Mouse (Mus musculus): ENCODE data around the gene Atp5e. TPM values are rescaled to one million over a fixed set of nuclear protein-coding genes. Genes with fewer than 3 reads are reported as not detected.
A peak's percentile ranks its signal among the peaks of the same experiment; 100 is the strongest.

Gene Atp5e
- polyA plus RNA-seq (2015; fragmentation: Nextera tagmentation; extraction: Ambion mirVana): 759 and 851 TPM in 2 replicates

DNA sequence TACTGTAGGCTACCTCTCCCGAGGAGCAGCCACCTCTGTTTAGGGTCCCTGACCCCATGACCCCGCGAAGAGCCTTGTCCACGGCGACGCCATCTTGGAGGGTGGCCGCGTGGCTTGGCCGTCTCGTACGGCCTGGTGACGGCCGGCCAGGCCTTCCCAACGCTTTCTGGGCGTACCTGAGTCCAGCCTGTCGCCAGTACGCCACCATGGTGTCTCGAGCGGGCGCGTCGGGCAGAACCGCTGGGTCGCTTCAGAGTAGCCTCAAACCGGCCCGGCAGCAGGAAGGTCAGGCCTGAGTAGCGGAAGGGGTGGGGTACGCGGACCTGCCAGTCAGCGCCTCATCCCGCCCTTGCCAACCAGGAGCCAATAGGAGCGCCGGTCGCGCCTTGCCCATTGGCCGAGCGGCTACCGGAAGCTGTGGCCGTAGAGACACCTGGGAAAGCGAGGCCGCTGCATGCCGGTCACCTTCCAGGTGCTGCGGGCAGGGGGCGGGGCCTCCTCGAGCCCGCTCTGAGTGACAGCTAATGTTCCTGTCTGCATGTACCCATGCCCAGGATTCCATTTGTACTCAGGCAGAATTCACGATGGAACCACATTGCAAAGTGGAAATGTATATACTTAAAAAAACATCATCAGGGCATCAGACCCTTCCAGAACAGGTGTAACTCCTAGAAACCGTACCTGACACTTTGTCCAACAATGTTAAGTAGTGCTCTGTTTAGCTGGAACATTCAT, at the start of gene Atp5e:
Gene Atp5e (minus strand): TSS at position 317 of the 735 bp plus-strand sequence.
- Histone ChIP-seq H3K27ac (replicated peaks) (peak within 1 kb of the TSS; percentile 80), H3K9me3 (ENCODE audit: control insufficient read depth, low read length) (no peaks in the 10 kb centered on the region), H3K27me3 (ENCODE audit: control insufficient read depth, insufficient read depth, low read length) (no peaks in the 10 kb centered on the region), H3K4me2 (replicated peaks; ENCODE audit: low read depth) (peak within 1 kb of the TSS; percentile 91), H3K4me3 (ENCODE audit: low read depth, low read length) (peak within 1 kb of the TSS; percentile 72), H3K36me3 (ENCODE audit: control insufficient read depth, insufficient read depth, low read length) (peaks cover 8% of the 10 kb centered on the region; the same call in 1 of the 2 replicates), H3K9ac (ENCODE audit: low read length) (peak within 1 kb of the TSS; percentile 87), H3K4me1 (replicated peaks; ENCODE audit: control insufficient read depth, insufficient read depth) (no peaks in the 10 kb centered on the region; the same call in 1 of the 2 replicates)
- peak; percentile 100 for ATAC-seq (ENCODE audit: low FRiP score, low TSS enrichment)
- peak; percentile 98 for DNase-seq (ENCODE audit: low spot score)
- TF ChIP-seq CTCF (IDR thresholded peaks at IDR 0.05; ENCODE audit: low read depth) (peak; percentile 16; the same call in 1 of the 2 replicates), EP300 (optimal IDR thresholded peaks at IDR 0.05) (no peak)
- 2% methylated on average over 48 of the region's 48 CpGs for WGBS

- no peaks in the 10 kb centered on the region for H3K9me3 ChIP-seq (ENCODE audit: control insufficient read depth, low read length)
- no peak overlapping the region for H3K9ac ChIP-seq (ENCODE audit: low read length)
- H3K4me2 ChIP-seq (replicated peaks; ENCODE audit: low read depth): no peak overlapping the region
- H3K27me3 ChIP-seq (ENCODE audit: control insufficient read depth, insufficient read depth, low read length): no peaks in the 10 kb centered on the region
- H3K4me3 ChIP-seq (ENCODE audit: low read depth, low read length): no peak overlapping the region
- 86% methylated on average over 8 of the region's 8 CpGs for WGBS
- ATAC-seq (ENCODE audit: low FRiP score, low TSS enrichment) (no peak), DNase-seq (ENCODE audit: low spot score) (no peak)
- H3K4me1 ChIP-seq (replicated peaks; ENCODE audit: control insufficient read depth, insufficient read depth): no peaks in the 10 kb centered on the region
- TF ChIP-seq EP300 (optimal IDR thresholded peaks at IDR 0.05) (no peak), CTCF (IDR thresholded peaks at IDR 0.05; ENCODE audit: low read depth) (no peak)
- no peak overlapping the region for H3K27ac ChIP-seq (replicated peaks)
- H3K36me3 ChIP-seq (ENCODE audit: control insufficient read depth, insufficient read depth, low read length): no peaks in the 10 kb centered on the region
Measured at GRCm38 (mm10) chr2:174509825-174510224, 45.9 kb upstream of the Atp5e start.

DNA sequence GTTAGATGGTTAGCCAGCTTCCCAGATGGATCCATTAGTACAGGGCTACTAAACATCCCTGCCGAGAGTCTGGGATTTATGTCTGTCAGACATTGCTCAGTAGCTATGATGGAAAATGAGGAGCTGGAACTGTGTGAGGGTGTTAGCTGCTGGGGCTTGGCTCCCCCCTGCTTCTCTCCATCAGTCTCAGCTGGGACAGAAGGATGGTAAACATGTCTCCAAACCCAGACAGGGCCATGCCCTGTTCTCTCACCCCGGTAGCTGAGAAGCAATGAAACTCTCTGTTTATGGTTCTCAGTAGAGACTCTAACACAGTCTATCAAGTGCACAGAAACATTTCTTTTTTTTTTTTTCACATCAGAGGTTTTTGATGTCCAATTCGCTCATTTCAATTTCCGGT, 44.1 kb upstream of the Atp5e start:
- Histone ChIP-seq H3K27ac (replicated peaks) (no peak overlapping the region), H3K4me1 (replicated peaks; ENCODE audit: control insufficient read depth, insufficient read depth) (no peaks in the 10 kb centered on the region), H3K27me3 (ENCODE audit: control insufficient read depth, insufficient read depth, low read length) (no peaks in the 10 kb centered on the region), H3K9me3 (ENCODE audit: control insufficient read depth, low read length) (no peaks in the 10 kb centered on the region), H3K9ac (ENCODE audit: low read length) (no peak overlapping the region), H3K4me2 (replicated peaks; ENCODE audit: low read depth) (no peak overlapping the region), H3K36me3 (ENCODE audit: control insufficient read depth, insufficient read depth, low read length) (no peaks in the 10 kb centered on the region), H3K4me3 (ENCODE audit: low read depth, low read length) (no peak overlapping the region)
- TF ChIP-seq CTCF (IDR thresholded peaks at IDR 0.05; ENCODE audit: low read depth): no peak
- TF ChIP-seq EP300 (optimal IDR thresholded peaks at IDR 0.05): no peak
- WGBS: 52% methylated on average over 4 of the region's 4 CpGs
- ATAC-seq (ENCODE audit: low FRiP score, low TSS enrichment): no peak
- DNase-seq (ENCODE audit: low spot score): no peak

- ATAC-seq (ENCODE audit: low FRiP score, low TSS enrichment) (no peak), DNase-seq (ENCODE audit: low spot score) (no peak)
- Histone ChIP-seq H3K4me3 (ENCODE audit: low read depth, low read length) (no peak overlapping the region), H3K27ac (replicated peaks) (no peak overlapping the region), H3K27me3 (ENCODE audit: control insufficient read depth, insufficient read depth, low read length) (no peaks in the 10 kb centered on the region), H3K9ac (ENCODE audit: low read length) (no peak overlapping the region), H3K9me3 (ENCODE audit: control insufficient read depth, low read length) (no peaks in the 10 kb centered on the region), H3K36me3 (ENCODE audit: control insufficient read depth, insufficient read depth, low read length) (no peaks in the 10 kb centered on the region), H3K4me2 (replicated peaks; ENCODE audit: low read depth) (no peak overlapping the region), H3K4me1 (replicated peaks; ENCODE audit: control insufficient read depth, insufficient read depth) (no peaks in the 10 kb centered on the region)
- 71% methylated on average over 25 of the region's 25 CpGs for WGBS
- TF ChIP-seq CTCF (IDR thresholded peaks at IDR 0.05; ENCODE audit: low read depth) (no peak), EP300 (optimal IDR thresholded peaks at IDR 0.05) (no peak)
Measured at GRCm38 (mm10) chr2:174502831-174503460, 39.0 kb upstream of the Atp5e start.

DNA sequence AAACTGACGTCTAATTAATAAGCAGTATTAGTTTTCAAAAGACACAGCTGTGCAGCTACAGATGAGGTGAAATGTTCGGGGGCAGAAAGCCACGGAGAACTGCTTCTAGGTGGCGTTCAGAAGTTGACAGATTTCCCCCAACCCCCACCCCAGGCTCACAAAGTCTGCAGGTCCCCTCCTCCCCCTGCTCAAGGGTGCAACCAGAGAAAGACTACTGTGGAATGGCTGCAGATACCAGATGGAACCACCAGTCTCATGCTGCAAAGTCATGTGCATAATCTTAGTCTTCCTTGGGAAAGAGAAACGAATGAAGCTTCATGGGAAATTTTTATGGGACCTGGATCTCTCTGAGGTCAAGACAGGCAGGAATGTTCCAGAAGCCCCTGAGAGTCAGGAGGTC, 38.4 kb upstream of the Atp5e start:
- no peak overlapping the region for H3K9ac ChIP-seq (ENCODE audit: low read length)
- no peak overlapping the region for H3K4me2 ChIP-seq (replicated peaks; ENCODE audit: low read depth)
- no peaks in the 10 kb centered on the region for H3K4me1 ChIP-seq (replicated peaks; ENCODE audit: control insufficient read depth, insufficient read depth)
- TF ChIP-seq CTCF (IDR thresholded peaks at IDR 0.05; ENCODE audit: low read depth): no peak
- TF ChIP-seq EP300 (optimal IDR thresholded peaks at IDR 0.05): no peak
- H3K4me3 ChIP-seq (ENCODE audit: low read depth, low read length): no peak overlapping the region
- H3K27me3 ChIP-seq (ENCODE audit: control insufficient read depth, insufficient read depth, low read length): no peaks in the 10 kb centered on the region
- no peak overlapping the region for H3K27ac ChIP-seq (replicated peaks)
- DNase-seq (ENCODE audit: low spot score): no peak
- WGBS: 47% methylated on average over 5 of the region's 5 CpGs
- no peaks in the 10 kb centered on the region for H3K36me3 ChIP-seq (ENCODE audit: control insufficient read depth, insufficient read depth, low read length)
- ATAC-seq (ENCODE audit: low FRiP score, low TSS enrichment): no peak
- no peaks in the 10 kb centered on the region for H3K9me3 ChIP-seq (ENCODE audit: control insufficient read depth, low read length)

DNA sequence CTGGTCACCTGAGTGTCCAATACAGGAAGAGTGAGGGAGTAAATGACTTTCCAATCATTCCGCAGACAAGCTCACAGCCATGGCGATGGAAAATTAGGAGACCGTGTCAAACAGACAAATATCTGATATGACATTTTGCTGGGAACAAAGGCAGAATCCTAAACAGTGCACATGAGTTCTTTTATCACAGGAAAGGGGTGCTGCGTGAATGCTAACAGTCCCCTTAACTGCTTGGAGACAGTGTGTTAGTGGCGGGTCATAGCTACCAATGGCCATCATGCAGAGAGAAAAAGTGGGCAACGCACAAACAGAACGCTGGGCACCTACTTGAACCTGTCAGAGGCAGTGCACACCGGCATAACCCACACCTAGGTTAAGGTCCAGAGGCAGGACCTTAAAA, 37.6 kb upstream of the Atp5e start:
- 93% methylated on average over 8 of the region's 8 CpGs for WGBS
- no peak overlapping the region for H3K27ac ChIP-seq (replicated peaks)
- H3K4me1 ChIP-seq (replicated peaks; ENCODE audit: control insufficient read depth, insufficient read depth): no peaks in the 10 kb centered on the region
- DNase-seq (ENCODE audit: low spot score) (no peak), ATAC-seq (ENCODE audit: low FRiP score, low TSS enrichment) (no peak)
- no peak overlapping the region for H3K9ac ChIP-seq (ENCODE audit: low read length)
- no peaks in the 10 kb centered on the region for H3K36me3 ChIP-seq (ENCODE audit: control insufficient read depth, insufficient read depth, low read length)
- H3K4me2 ChIP-seq (replicated peaks; ENCODE audit: low read depth): no peak overlapping the region
- no peaks in the 10 kb centered on the region for H3K9me3 ChIP-seq (ENCODE audit: control insufficient read depth, low read length)
- no peak overlapping the region for H3K4me3 ChIP-seq (ENCODE audit: low read depth, low read length)
- TF ChIP-seq CTCF (IDR thresholded peaks at IDR 0.05; ENCODE audit: low read depth) (no peak), EP300 (optimal IDR thresholded peaks at IDR 0.05) (no peak)
- H3K27me3 ChIP-seq (ENCODE audit: control insufficient read depth, insufficient read depth, low read length): no peaks in the 10 kb centered on the region

Data from stomach, postnatal 0 days (tissue).